Mouse (Mus musculus) E14TG2a.4 (cell line): ENCODE measurements around the gene Gm45521.
A peak's percentile ranks its signal among the peaks of the same experiment; 100 is the strongest.
"Not testable (repeated sequence)": the region's sequence is repeated elsewhere in the genome, so short reads cannot be mapped to it uniquely, and the experiment has no call there.

Source experiments
- H3K27me3 ChIP-seq: 2 replicates; pipeline ENCODE4 v1.6.1; 2014; ENCODE audit warnings: low read length, control low read depth; ENCODE audit not compliant: insufficient read depth
- H3K36me3 ChIP-seq: 2 replicates; pipeline ENCODE4 v1.6.1; 2014; ENCODE audit warnings: low read length, control low read depth; ENCODE audit not compliant: insufficient read depth
- H3K4me1 ChIP-seq: replicated peaks from 2 replicates; pipeline ENCODE4 v1.6.1; 2014; ENCODE audit warnings: low read depth, low read length, control low read depth
- H3K4me3 ChIP-seq: replicated peaks from 2 replicates; pipeline ENCODE4 v1.5.1; 2014; ENCODE audit warnings: mild to moderate bottlenecking, low read length
- H3K9me3 ChIP-seq: 2 replicates; pipeline ENCODE4 v1.6.1; 2014; ENCODE audit warnings: low read length, control low read depth
- CTCF ChIP-seq: conservative IDR thresholded peaks from 2 replicates; pipeline ENCODE4 v1.5.1; 2014; ENCODE audit warnings: low read length
- NANOG ChIP-seq: IDR thresholded peaks from 2 replicates; pipeline ENCODE4 v1.6.1; 2014; ENCODE audit warnings: borderline replicate concordance, low read length, mixed read lengths
- POU5F1 ChIP-seq: IDR thresholded peaks from 2 replicates; pipeline ENCODE4 v1.6.1; 2014; ENCODE audit warnings: low read length, borderline replicate concordance

Gene Gm45521

DNA sequence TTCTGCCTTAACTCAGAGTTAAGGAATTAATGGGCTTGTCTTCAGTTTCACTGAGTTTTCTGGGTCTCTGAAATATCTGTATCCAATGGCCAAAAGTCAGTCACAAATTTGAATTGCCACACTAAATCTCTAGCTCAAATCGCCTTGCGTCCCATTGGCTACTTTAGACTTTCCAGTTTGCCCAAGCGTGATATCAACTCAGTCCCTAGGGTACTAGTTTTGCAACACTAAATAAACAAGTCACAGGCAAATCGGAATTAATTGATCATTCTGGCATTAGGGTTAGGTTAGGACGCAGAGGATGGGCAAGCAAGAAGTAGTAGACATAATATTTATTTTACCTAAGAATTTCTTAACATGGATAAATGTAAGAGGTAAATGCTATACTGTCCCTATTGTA, 43.2 kb downstream of the Gm45521 start:
- peaks cover 39% of the 10 kb centered on the region for H3K4me1 ChIP-seq
- H3K27me3 ChIP-seq: peaks cover 61% of the 10 kb centered on the region
- H3K36me3 ChIP-seq: no peaks in the 10 kb centered on the region
- H3K4me3 ChIP-seq: no peak overlapping the region
- H3K9me3 ChIP-seq: peaks cover 16% of the 10 kb centered on the region
- TF ChIP-seq POU5F1 (no peak), NANOG (no peak), CTCF (no peak)

DNA sequence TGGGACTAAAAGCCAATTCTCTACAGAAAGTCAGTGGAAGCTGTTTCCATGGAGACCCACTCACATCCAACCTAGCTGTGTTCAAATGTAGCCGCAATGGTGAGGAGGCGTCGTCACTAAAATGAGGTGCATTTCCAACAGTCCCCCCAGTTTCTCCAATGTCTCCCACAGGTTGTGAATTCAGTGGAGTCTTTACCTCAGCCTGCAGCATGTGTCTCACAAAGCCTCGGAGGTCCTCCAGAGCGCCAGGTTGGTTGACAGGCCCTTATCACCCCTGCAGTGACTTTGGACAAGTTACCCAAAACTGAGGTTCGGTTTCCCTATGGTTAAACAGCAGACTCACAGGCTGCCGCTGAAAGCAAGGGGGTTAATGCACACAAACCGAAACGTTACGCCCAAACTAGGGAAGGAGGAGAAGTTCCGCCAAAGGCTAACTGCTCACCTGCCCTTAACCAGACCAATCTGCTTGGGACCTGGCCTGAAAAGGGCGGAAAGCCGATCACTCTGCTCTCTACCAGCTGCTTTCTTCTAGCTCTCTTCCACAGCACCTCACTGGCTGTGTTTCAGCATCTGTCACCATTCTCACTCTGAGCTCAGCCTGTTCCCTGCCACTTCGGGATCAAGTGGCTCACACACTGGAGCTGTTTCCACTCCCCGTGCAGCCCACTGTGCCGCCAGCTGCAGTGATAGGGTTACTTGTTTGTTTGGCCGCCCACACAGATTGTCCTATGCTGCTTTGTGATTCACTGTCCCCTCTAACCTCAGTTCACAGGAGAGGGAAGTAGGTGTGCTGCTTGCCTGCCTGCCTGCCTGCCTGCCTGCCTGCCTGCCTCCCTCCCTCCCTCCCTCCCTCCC, 44.0 kb downstream of the Gm45521 start:
- Histone ChIP-seq H3K4me1 (peaks cover 39% of the 10 kb centered on the region), H3K36me3 (no peaks in the 10 kb centered on the region; the same call in 1 of the 2 replicates), H3K4me3 (peak overlapping the region; percentile 71), H3K27me3 (peaks cover 58% of the 10 kb centered on the region), H3K9me3 (peaks cover 24% of the 10 kb centered on the region)
- no peak for TF ChIP-seq POU5F1
- no peak for TF ChIP-seq CTCF
- no peak for TF ChIP-seq NANOG

DNA sequence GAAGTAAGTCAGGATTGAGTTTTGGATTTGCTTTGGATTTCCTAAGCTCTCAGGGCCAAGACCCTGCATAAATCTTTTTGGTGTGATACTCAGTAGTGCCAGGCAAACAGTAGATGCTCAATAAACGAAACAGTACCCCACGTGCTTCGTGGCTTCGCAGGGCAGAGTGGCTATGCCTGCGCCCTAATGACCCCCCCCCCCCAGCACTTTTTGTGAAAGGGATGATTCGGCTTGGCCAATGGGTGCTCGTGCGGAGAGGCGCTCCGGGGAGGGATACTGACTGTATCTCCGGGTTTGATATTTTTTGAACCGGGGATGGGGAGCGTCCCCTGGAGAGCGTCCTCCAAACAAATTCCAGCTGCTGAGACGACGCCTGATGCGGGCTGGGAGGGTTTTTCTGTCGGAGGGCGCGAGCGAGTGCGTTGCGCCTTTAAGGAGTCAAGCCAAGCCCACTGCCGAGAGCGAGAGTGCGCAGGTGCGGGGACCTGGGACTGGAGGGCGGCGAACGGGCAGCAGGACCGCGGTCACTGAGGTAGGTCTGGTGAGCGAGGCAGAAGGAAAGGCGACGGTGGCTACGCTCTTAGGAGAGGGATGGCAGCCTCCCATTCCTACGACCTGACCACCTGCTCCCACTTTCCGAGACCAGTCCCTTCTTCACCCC, 45.5 kb downstream of the Gm45521 start, which contains the start of gene Abhd6:
TSS of gene Abhd6 (plus strand) at position 471 of the 661 bp plus-strand sequence.
- H3K4me3 ChIP-seq: peak within 1 kb of the TSS; percentile 80
- peaks cover 32% of the 10 kb centered on the region for H3K4me1 ChIP-seq
- no peaks in the 10 kb centered on the region; the same call in 1 of the 2 replicates for H3K36me3 ChIP-seq
- peaks cover 58% of the 10 kb centered on the region for H3K27me3 ChIP-seq
- H3K9me3 ChIP-seq: peaks cover 35% of the 10 kb centered on the region
- no peak for TF ChIP-seq POU5F1
- no peak for TF ChIP-seq CTCF
- TF ChIP-seq NANOG: no peak

DNA sequence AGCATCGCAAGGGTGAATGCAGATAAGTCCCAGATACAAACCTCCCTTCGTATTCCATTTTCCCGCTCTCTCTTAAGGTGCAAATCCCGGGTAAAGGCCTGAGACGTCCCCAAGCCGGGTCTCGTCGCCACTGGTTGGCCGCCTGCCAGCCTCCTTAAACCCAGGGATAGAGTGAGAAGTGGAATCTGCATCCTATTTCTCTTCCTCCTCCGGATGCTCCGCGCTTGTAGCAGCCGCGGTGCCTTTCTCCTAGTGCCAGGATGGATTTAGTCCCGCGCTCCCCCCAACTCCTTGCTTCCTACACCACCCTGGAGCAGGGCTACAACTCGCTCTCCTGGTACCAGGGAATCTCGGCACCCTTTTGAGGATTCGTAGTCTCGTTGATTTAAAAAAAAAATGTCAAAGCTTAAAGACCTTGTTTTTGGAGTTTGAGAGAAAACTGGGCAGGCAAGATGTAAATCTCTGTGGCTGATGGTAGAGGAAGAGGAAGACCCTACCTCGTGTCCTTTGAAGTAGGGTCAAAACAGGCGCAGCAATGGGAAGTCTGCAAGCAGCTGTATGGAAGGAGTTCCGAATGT, 46.1 kb downstream of the Gm45521 start:
- Histone ChIP-seq H3K36me3 (no peaks in the 10 kb centered on the region; the same call in 1 of the 2 replicates), H3K9me3 (peaks cover 41% of the 10 kb centered on the region), H3K27me3 (peaks cover 58% of the 10 kb centered on the region), H3K4me3 (peak overlapping the region; percentile 80), H3K4me1 (peaks cover 32% of the 10 kb centered on the region)
- TF ChIP-seq POU5F1: no peak
- TF ChIP-seq NANOG: no peak
- TF ChIP-seq CTCF: no peak

DNA sequence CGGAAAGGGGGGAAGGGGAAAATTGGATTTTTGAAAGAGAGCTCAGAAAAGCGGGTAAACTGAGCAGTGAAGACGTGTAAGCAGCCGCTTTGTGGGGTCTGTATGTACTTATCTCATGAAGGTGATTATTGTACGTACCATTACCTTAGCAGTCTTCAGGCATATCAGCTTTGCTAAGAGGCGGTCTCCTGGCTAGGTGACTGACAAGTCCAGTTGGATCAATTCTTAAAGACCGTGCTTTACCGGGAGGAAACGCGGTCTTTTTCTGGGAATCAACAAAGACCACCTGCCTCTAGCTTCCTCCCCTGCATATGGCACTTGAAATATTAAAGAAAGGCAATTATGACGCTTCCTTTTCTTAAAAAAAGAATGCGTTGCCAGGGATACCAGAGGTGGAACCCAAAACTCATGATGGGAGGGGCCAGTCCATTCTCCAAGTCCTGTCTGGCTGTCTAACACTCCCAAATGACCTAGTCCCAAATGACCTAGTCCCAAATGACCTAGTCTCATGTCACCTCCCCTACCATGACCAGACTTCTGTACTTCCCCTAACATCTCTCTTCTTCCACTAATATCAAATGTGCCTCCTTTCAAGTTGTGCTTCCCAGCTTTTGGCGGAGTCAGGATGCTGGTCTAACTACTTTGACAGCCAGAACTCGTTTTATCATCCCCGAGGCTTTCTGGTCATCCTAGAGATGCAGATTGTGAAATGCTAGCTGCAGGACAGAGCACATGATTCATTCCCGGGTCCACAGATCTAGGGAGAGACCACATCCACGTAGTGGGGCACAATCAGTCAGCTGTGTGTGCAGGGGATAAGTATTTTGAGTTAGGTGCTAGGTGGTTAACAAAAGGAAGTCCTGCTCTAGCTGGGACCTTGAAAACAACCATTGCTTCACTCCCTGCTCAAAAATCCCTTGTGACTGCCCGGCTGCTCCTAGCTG, 46.9 kb downstream of the Gm45521 start:
- Histone ChIP-seq H3K36me3 (no peaks in the 10 kb centered on the region; the same call in 1 of the 2 replicates), H3K9me3 (peaks cover 43% of the 10 kb centered on the region), H3K4me3 (peak overlapping the region; percentile 80), H3K4me1 (peaks cover 32% of the 10 kb centered on the region), H3K27me3 (peaks cover 53% of the 10 kb centered on the region)
- no peak for TF ChIP-seq CTCF
- no peak for TF ChIP-seq NANOG
- TF ChIP-seq POU5F1: no peak

DNA sequence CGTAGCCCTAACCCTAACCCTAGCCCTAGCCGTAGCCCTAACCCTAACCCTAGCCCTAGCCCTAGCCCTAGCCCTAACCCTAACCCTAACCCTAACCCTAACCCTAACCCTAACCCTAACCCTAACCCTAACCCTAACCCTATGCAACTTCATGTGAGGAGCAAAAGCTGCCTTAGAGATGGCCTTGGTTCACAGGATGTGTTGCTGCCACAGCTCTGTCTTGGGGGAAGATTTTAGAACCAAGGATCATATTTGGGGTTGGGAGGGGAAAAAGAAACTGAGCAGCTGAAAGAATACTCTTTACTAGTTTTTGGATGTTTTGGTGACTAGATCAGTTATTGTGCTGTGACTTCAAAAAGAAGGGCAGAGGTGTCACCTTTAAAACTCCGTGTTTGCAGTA, 49.0 kb downstream of the Gm45521 start:
- Histone ChIP-seq H3K4me1 (peaks cover 26% of the 10 kb centered on the region), H3K9me3 (peaks cover 43% of the 10 kb centered on the region), H3K27me3 (peaks cover 33% of the 10 kb centered on the region)
- not testable (repeated sequence) for H3K36me3 ChIP-seq, H3K4me3 ChIP-seq

DNA sequence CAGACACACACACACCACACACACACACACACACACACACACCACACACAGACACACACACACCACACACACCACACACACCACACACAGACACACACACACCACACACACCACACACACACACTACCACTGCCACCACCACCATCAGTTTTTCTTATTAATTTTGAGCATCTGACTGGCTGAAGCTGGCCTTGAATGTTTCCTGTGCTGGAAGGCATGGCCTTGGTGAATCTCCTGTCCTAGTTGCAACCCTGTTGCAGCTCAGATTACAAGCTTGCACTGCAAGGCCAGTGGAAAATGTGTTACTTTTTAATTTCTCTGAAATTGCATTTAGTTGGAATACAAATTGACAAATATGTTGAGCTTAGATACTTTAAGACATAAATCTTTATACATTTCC, 50.0 kb downstream of the Gm45521 start:
- H3K4me3 ChIP-seq: no peak overlapping the region
- TF ChIP-seq CTCF: no peak
- TF ChIP-seq NANOG: no peak
- no peak for TF ChIP-seq POU5F1
- H3K9me3 ChIP-seq: peaks cover 43% of the 10 kb centered on the region
- H3K27me3 ChIP-seq: peaks cover 26% of the 10 kb centered on the region
- no peaks in the 10 kb centered on the region; the same call in 1 of the 2 replicates for H3K36me3 ChIP-seq
- peaks cover 18% of the 10 kb centered on the region for H3K4me1 ChIP-seq

DNA sequence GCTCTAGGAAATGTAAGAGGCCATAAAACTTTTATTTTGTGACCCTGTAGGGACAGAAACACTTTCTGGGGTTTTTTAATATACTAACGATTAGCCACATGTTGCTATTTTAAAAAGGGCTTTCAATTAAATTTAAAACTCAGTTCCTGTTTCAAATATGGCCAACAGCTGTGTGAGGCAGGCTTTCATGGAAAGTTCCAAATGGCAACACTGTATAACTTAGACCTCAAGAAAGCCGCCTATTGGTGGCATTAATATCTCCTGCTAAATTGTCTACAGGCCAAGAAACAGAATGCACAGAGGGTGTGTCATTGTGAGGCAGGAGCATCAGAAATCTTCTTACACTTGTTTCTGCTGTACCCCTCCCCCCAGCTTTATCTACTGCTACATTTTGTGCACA, 50.4 kb downstream of the Gm45521 start:
- H3K36me3 ChIP-seq: no peaks in the 10 kb centered on the region; the same call in 1 of the 2 replicates
- TF ChIP-seq NANOG (no peak), CTCF (no peak), POU5F1 (no peak)
- H3K27me3 ChIP-seq: peaks cover 22% of the 10 kb centered on the region
- peaks cover 14% of the 10 kb centered on the region for H3K4me1 ChIP-seq
- H3K9me3 ChIP-seq: peaks cover 43% of the 10 kb centered on the region
- H3K4me3 ChIP-seq: no peak overlapping the region
